Mouse (Mus musculus): ENCODE measurements at regions not wholly inside any gene's neighbourhood (a gene's known extent, or its start where the extent isn't known, plus 50 kb on each side); places are given as distances from the start of the nearest gene placed in this dataset.

GRCm38 (mm10) chr15:56817204-56818157 is 659.9 kb downstream of the Slc22a22 start:
- TF ChIP-seq CTCF (IDR thresholded peaks at IDR 0.05) (no peak), POLR2A (IDR thresholded peaks at IDR 0.05; ENCODE audit: insufficient read depth, low read depth, low read length) (no peak), EP300 (IDR thresholded peaks at IDR 0.05; ENCODE audit: insufficient read depth, low read depth, low read length) (no peak)
- Histone ChIP-seq H3K4me3 (no peak overlapping the region), H3K79me2 (replicated peaks; ENCODE audit: control insufficient read depth, insufficient read depth, low read length) (no peaks in the 10 kb centered on the region), H3K36me3 (ENCODE audit: control insufficient read depth, insufficient read depth, low read length) (no peaks in the 10 kb centered on the region), H3K27ac (no peak overlapping the region), H3K27me3 (ENCODE audit: control insufficient read depth, insufficient read depth, low read length) (no peaks in the 10 kb centered on the region), H3K4me1 (ENCODE audit: control insufficient read depth, insufficient read depth, low read length) (no peaks in the 10 kb centered on the region), H3K9ac (ENCODE audit: low read depth, low read length) (no peak overlapping the region)
- intact Hi-C loops (cut with DNase I), result no loop called here
- DNase-seq, result no peak
- WGBS, result 67% methylated on average over 5 of the region's 5 CpGs

GRCm38 (mm10) chr15:56813876-56814275 is 663.5 kb downstream of the Slc22a22 start:
- Histone ChIP-seq H3K27me3 (ENCODE audit: control insufficient read depth, insufficient read depth, low read length) (no peaks in the 10 kb centered on the region), H3K4me1 (ENCODE audit: control insufficient read depth, insufficient read depth, low read length) (no peaks in the 10 kb centered on the region), H3K4me3 (no peak overlapping the region), H3K27ac (no peak overlapping the region), H3K79me2 (replicated peaks; ENCODE audit: control insufficient read depth, insufficient read depth, low read length) (no peaks in the 10 kb centered on the region), H3K36me3 (ENCODE audit: control insufficient read depth, insufficient read depth, low read length) (no peaks in the 10 kb centered on the region), H3K9ac (ENCODE audit: low read depth, low read length) (no peak overlapping the region)
- intact Hi-C loops (cut with DNase I), result no loop called here
- WGBS, result 37% methylated on average over 5 of the region's 5 CpGs
- TF ChIP-seq EP300 (IDR thresholded peaks at IDR 0.05; ENCODE audit: insufficient read depth, low read depth, low read length) (no peak), CTCF (IDR thresholded peaks at IDR 0.05) (no peak), POLR2A (IDR thresholded peaks at IDR 0.05; ENCODE audit: insufficient read depth, low read depth, low read length) (no peak)
- DNase-seq, result no peak

GRCm38 (mm10) chr15:56810151-56810550 is 667.3 kb downstream of the Slc22a22 start:
- no peaks in the 10 kb centered on the region for H3K79me2 ChIP-seq (replicated peaks; ENCODE audit: control insufficient read depth, insufficient read depth, low read length)
- intact Hi-C loops (cut with DNase I), result no loop called here
- H3K27ac ChIP-seq, result no peak overlapping the region
- no peak for DNase-seq
- WGBS, result 46% methylated on average over 13 of the region's 13 CpGs
- no peak overlapping the region for H3K4me3 ChIP-seq
- TF ChIP-seq CTCF (IDR thresholded peaks at IDR 0.05), result no peak
- TF ChIP-seq EP300 (IDR thresholded peaks at IDR 0.05; ENCODE audit: insufficient read depth, low read depth, low read length), result no peak
- no peak for TF ChIP-seq POLR2A (IDR thresholded peaks at IDR 0.05; ENCODE audit: insufficient read depth, low read depth, low read length)
- no peaks in the 10 kb centered on the region for H3K27me3 ChIP-seq (ENCODE audit: control insufficient read depth, insufficient read depth, low read length)
- no peaks in the 10 kb centered on the region for H3K36me3 ChIP-seq (ENCODE audit: control insufficient read depth, insufficient read depth, low read length)
- H3K4me1 ChIP-seq (ENCODE audit: control insufficient read depth, insufficient read depth, low read length), result no peaks in the 10 kb centered on the region
- H3K9ac ChIP-seq (ENCODE audit: low read depth, low read length), result no peak overlapping the region

- 49% methylated on average over 5 of the region's 5 CpGs for WGBS
- no peaks in the 10 kb centered on the region for H3K36me3 ChIP-seq (ENCODE audit: control insufficient read depth, insufficient read depth, low read length)
- no peaks in the 10 kb centered on the region for H3K79me2 ChIP-seq (replicated peaks; ENCODE audit: control insufficient read depth, insufficient read depth, low read length)
- intact Hi-C loops (cut with DNase I), result no loop called here
- no peaks in the 10 kb centered on the region for H3K4me1 ChIP-seq (ENCODE audit: control insufficient read depth, insufficient read depth, low read length)
- TF ChIP-seq POLR2A (IDR thresholded peaks at IDR 0.05; ENCODE audit: insufficient read depth, low read depth, low read length), result no peak
- no peak for TF ChIP-seq EP300 (IDR thresholded peaks at IDR 0.05; ENCODE audit: insufficient read depth, low read depth, low read length)
- TF ChIP-seq CTCF (IDR thresholded peaks at IDR 0.05), result no peak
- no peaks in the 10 kb centered on the region for H3K27me3 ChIP-seq (ENCODE audit: control insufficient read depth, insufficient read depth, low read length)
- no peak overlapping the region for H3K4me3 ChIP-seq
- no peak overlapping the region for H3K9ac ChIP-seq (ENCODE audit: low read depth, low read length)
- no peak overlapping the region for H3K27ac ChIP-seq
- peak; percentile 20 to 26 for DNase-seq
Measured at GRCm38 (mm10) chr15:56807611-56808010, 669.8 kb downstream of the Slc22a22 start.

GRCm38 (mm10) chr15:56801933-56802332 is 675.5 kb downstream of the Slc22a22 start:
- TF ChIP-seq CTCF (IDR thresholded peaks at IDR 0.05) (no peak), EP300 (IDR thresholded peaks at IDR 0.05; ENCODE audit: insufficient read depth, low read depth, low read length) (no peak), POLR2A (IDR thresholded peaks at IDR 0.05; ENCODE audit: insufficient read depth, low read depth, low read length) (no peak)
- Histone ChIP-seq H3K9ac (ENCODE audit: low read depth, low read length) (no peak overlapping the region), H3K27me3 (ENCODE audit: control insufficient read depth, insufficient read depth, low read length) (no peaks in the 10 kb centered on the region), H3K4me3 (no peak overlapping the region), H3K4me1 (ENCODE audit: control insufficient read depth, insufficient read depth, low read length) (no peaks in the 10 kb centered on the region), H3K27ac (no peak overlapping the region), H3K79me2 (replicated peaks; ENCODE audit: control insufficient read depth, insufficient read depth, low read length) (no peaks in the 10 kb centered on the region), H3K36me3 (ENCODE audit: control insufficient read depth, insufficient read depth, low read length) (no peaks in the 10 kb centered on the region)
- WGBS, result 79% methylated on average over 2 of the region's 2 CpGs
- no peak for DNase-seq
- intact Hi-C loops (cut with DNase I), result no loop called here

- intact Hi-C loops (cut with DNase I), result no loop called here
- no peaks in the 10 kb centered on the region for H3K27me3 ChIP-seq (ENCODE audit: control insufficient read depth, insufficient read depth, low read length)
- H3K36me3 ChIP-seq (ENCODE audit: control insufficient read depth, insufficient read depth, low read length), result no peaks in the 10 kb centered on the region
- no peaks in the 10 kb centered on the region for H3K79me2 ChIP-seq (replicated peaks; ENCODE audit: control insufficient read depth, insufficient read depth, low read length)
- DNase-seq, result no peak
- H3K27ac ChIP-seq, result no peak overlapping the region
- H3K4me3 ChIP-seq, result no peak overlapping the region
- no peaks in the 10 kb centered on the region for H3K4me1 ChIP-seq (ENCODE audit: control insufficient read depth, insufficient read depth, low read length)
- 81% methylated on average over 5 of the region's 5 CpGs for WGBS
- no peak overlapping the region for H3K9ac ChIP-seq (ENCODE audit: low read depth, low read length)
- no peak for TF ChIP-seq CTCF (IDR thresholded peaks at IDR 0.05)
- no peak for TF ChIP-seq POLR2A (IDR thresholded peaks at IDR 0.05; ENCODE audit: insufficient read depth, low read depth, low read length)
- no peak for TF ChIP-seq EP300 (IDR thresholded peaks at IDR 0.05; ENCODE audit: insufficient read depth, low read depth, low read length)
Measured at GRCm38 (mm10) chr15:56775431-56775830, 702.0 kb downstream of the Slc22a22 start.

Measured in heart, adult 2 months (tissue).